Mouse (Mus musculus) adipocyte (in vitro differentiated cells): Measurements from ENCODE around the gene Phka1.

ENCODE experiments used
- DNase-seq: peaks from one replicate; pipeline ENCODE4 v3.0.0-alpha.2; 2016; ENCODE audit warnings: low spot score

Phka1 gene

GRCm38 (mm10) chrX:102475555-102475954 is 168.5 kb downstream of the Phka1 start:
- no peak for DNase-seq
